Mouse (Mus musculus) heart, postnatal 4 days (tissue): ENCODE measurements at regions not wholly inside any gene's neighbourhood (a gene's known extent, or its start where the extent isn't known, plus 50 kb on each side); places are given as distances from the start of the nearest gene placed in this dataset.
A peak's percentile ranks its signal among the peaks of the same experiment; 100 is the strongest.

Experiments used
- DNase-seq: peaks from one replicate; pipeline ENCODE4 v3.0.0; 2021

DNA sequence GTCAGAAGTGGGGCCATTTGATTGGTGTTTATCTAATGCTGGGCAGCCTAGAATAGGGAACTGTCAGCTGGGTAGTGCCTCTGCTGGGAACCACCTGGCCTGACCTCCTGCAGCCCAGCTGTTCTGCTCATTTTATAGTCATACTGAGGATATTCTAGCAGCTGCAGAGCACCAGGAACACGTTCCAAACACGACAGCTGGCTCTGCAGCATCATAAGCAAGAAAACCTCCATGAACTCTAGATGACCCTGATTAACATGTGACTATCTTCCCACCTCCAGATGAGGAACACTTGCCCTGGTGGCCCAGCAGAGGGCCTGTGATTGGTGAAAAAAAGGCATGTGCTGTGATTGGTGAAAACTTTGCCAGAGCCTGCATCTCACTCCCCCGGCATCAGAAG is 210.6 kb upstream of the Ano5 start:
- peak; percentile 33 for DNase-seq

- DNase-seq: no peak
These were observed 203.1 kb upstream of the Ano5 start for GRCm38 (mm10) chr7:51307757-51308156.

DNA sequence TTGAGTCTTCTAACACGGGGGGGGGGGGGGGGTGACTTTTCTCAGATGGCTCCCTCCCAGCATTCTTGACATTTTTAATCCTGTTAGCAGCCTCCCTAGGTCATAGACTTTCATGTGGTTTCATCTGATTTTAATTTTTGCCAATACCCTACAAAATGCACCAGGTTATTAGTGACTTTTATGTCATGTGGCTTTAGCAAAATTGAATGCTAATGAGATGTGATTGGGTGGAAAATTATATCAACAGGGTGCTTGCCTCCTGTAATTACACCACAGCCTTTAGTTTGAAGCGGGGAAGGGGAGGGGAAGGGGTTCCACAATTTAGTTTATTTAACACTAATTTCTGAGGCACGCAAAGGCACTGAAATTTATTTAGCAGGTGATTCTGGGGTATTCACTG is 200.6 kb upstream of the Ano5 start:
- no peak for DNase-seq

DNA sequence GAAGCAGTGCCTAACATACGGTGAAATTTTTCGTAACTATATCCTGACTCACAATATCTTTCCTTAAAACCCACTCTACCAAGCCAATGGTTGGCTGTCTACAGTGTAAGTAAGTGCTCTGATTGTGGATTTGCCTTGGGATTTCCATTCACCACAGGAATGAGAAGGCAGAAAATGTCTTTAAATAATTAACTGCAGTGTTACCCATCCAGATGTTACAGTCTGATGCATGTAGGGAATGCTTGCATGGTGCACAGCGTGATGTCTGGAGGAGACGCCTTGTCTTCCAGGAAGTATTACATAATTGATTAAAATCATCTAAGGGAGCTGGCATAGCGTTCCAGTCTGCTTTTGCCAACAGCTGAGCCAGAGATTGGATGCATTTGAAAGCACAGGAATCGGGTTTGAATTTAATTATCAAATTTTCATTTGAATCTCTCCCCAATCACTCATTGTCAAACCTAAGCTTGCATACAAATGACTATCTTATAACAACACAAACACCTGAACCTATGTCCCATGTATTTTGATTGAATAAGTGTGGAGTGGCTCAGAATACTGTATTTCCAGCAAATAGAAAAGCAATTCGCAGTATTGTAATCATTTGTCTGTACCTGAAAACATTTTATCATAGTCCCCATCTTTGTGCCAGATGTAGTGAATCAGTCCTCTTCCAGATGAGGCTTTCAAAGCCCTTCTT is 170.8 kb upstream of the Ano5 start:
- no peak for DNase-seq

GRCm38 (mm10) chr7:51347521-51347920 is 163.3 kb upstream of the Ano5 start:
- DNase-seq: no peak

DNA sequence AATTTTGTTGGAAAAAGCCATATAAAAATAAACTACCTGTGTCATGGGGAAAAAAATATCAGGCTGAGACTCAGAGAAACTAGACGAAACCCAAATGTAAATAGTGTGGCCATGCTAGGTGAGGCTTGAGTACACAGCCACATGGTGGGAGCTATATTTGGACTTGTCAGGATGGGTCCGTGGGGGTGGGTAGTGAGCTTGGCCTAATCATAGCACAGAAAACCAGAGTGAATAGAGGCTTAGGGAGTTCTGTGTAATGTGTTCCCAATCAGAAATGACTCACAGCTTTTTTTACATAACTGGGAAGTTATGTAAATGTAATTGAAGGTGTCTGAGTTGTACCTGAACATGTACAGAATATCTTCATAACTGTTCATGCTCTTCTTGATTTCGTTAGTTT is 150.7 kb upstream of the Ano5 start:
- no peak for DNase-seq

GRCm38 (mm10) chr7:51377584-51377983 is 133.2 kb upstream of the Ano5 start:
- DNase-seq: no peak
